Comparison of ENCODE assay signal across 15 mouse cellular contexts in the genomic region with DNA sequence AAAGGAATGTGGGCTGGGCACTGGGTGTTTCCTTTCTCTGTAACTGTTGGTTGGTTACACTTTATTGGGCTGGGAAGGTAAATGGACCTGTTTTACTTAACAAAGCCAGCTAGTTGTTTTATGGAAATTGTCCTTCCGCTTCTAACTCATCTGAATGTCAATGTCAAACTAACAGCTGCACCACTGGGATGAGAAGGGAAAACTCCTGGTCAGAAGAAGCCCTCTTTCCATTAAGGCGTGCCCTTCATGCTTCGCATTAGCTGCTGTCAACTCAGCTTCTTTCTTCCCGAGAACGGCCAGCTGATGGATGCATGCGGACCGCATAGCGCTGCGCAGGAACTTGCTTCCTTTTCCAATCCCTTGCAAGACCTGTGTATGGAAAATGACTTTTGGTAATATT.
DNase-seq lines count a peak whose midpoint lies in the region; ATAC-seq lines count a peak whose summit lies in the region.
"Had no signal": no experiment of that assay in that cellular context is flagged by ENCODE, and none has a peak within 500 bp of the region (broad histone marks: within the 10 kb centered on the region; RNA-seq: fewer than 3 reads in every experiment).

No protein-coding gene starts in this region.

- no peaks in the 10 kb centered on the region for H3K9me3 ChIP-seq in heart, embryonic 14.5 days (ENCODE audit: control insufficient read depth, low read length)
- no peaks in the 10 kb centered on the region for H3K9me3 ChIP-seq in hindbrain, embryonic 14.5 days (ENCODE audit: control insufficient read depth, low read length)
- H3K9me3 ChIP-seq in midbrain, embryonic 16.5 days (replicated peaks; ENCODE audit: control insufficient read depth, low read length, poor library complexity, severe bottlenecking): no peaks in the 10 kb centered on the region
- H3K9me3 ChIP-seq: megakaryocyte, embryonic 14.5 days had no signal

- 53% methylated on average over 9 of the region's 9 CpGs for WGBS in heart, embryonic 14.5 days
- WGBS in hindbrain, embryonic 14.5 days: 13% methylated on average over 9 of the region's 9 CpGs
- 28% methylated on average over 9 of the region's 9 CpGs for WGBS in midbrain, embryonic 16.5 days

- no peak for DNase-seq in heart, postnatal 10 days
- DNase-seq in R1 (ENCODE audit: low read depth, low spot score): peak; percentile 99
- DNase-seq in hindbrain, embryonic 14.5 days (ENCODE audit: low spot score): peak; percentile 47
- DNase-seq in left cerebral cortex, postnatal 4 days: no peak
- DNase-seq in urinary bladder, postnatal 25 days (ENCODE audit: low spot score): no peak
- no peak for DNase-seq in layer of hippocampus, postnatal 14 days (ENCODE audit: low spot score in 2 of 2)
- DNase-seq: cerebellum, adult 9-11 months; heart, postnatal 14 days; layer of hippocampus, postnatal 36 days; thymus, postnatal 4 days had no signal

- no peaks in the 10 kb centered on the region for H3K27me3 ChIP-seq in heart, embryonic 14.5 days (ENCODE audit: control insufficient read depth, insufficient read depth, low read length)
- no peaks in the 10 kb centered on the region for H3K27me3 ChIP-seq in hindbrain, embryonic 14.5 days (ENCODE audit: control insufficient read depth, insufficient read depth, low read length)
- H3K27me3 ChIP-seq in midbrain, embryonic 16.5 days (ENCODE audit: control insufficient read depth, insufficient read depth, low read depth, low read length): no peaks in the 10 kb centered on the region
- H3K27me3 ChIP-seq: megakaryocyte, embryonic 14.5 days had no signal

- peaks cover 2 to 9% of the 10 kb centered on the region in 2 experiments; a peak in 3 of 4 replicates for H3K4me1 ChIP-seq in heart, embryonic 14.5 days (ENCODE audit: control insufficient read depth in 2 of 2, insufficient read depth in 2 of 2, low read length in 2 of 2)
- peaks cover 8% of the 10 kb centered on the region; the same call in 1 of the 2 replicates for H3K4me1 ChIP-seq in hindbrain, embryonic 14.5 days (replicated peaks; ENCODE audit: control insufficient read depth, insufficient read depth, low read length)
- no peaks in the 10 kb centered on the region; the same call in 1 of the 2 replicates for H3K4me1 ChIP-seq in midbrain, embryonic 16.5 days (ENCODE audit: control insufficient read depth, insufficient read depth, low read length)
- H3K4me1 ChIP-seq: megakaryocyte, embryonic 14.5 days had no signal

- ATAC-seq in heart, embryonic 14.5 days (ENCODE audit: insufficient number of reproducible peaks, insufficient read depth, low FRiP score, low read depth): no peak
- ATAC-seq in hindbrain, embryonic 14.5 days (ENCODE audit: low FRiP score): no peak
- 0 out of 2 replicates have a peak, but pooled peaks have one; percentile 39 for ATAC-seq in midbrain, embryonic 16.5 days

- no peaks in the 10 kb centered on the region for H3K36me3 ChIP-seq in heart, embryonic 14.5 days (ENCODE audit: control insufficient read depth, insufficient read depth, low read length)
- no peaks in the 10 kb centered on the region for H3K36me3 ChIP-seq in hindbrain, embryonic 14.5 days (replicated peaks; ENCODE audit: control insufficient read depth, insufficient read depth)
- H3K36me3 ChIP-seq in midbrain, embryonic 16.5 days (ENCODE audit: control insufficient read depth, insufficient read depth, low read length): no peaks in the 10 kb centered on the region

- H3K9ac ChIP-seq in heart, embryonic 14.5 days (ENCODE audit: low read length): no peak overlapping the region
- H3K9ac ChIP-seq in hindbrain, embryonic 14.5 days: no peak overlapping the region
- H3K9ac ChIP-seq in midbrain, embryonic 16.5 days (ENCODE audit: low read depth, low read length): no peak overlapping the region
- H3K9ac ChIP-seq: liver, embryonic 14.5 days had no signal

- 0 out of 2 replicates have a peak overlapping the region, but pooled peaks have one; percentile 11 for H3K4me2 ChIP-seq in heart, embryonic 14.5 days (ENCODE audit: low read length)
- H3K4me2 ChIP-seq in hindbrain, embryonic 14.5 days (replicated peaks): peak overlapping the region; percentile 37
- H3K4me2 ChIP-seq in midbrain, embryonic 16.5 days (ENCODE audit: low read length): peak overlapping the region; percentile 43

- no peak overlapping the region for H3K4me3 ChIP-seq in heart, embryonic 14.5 days (ENCODE audit: control insufficient read depth in 1 of 2, insufficient read depth in 1 of 2, low read depth in 1 of 2, low read length in 2 of 2)
- no peak overlapping the region; the same call in 1 of the 2 replicates for H3K4me3 ChIP-seq in hindbrain, embryonic 14.5 days (replicated peaks; ENCODE audit: low read length)
- H3K4me3 ChIP-seq in midbrain, embryonic 16.5 days (ENCODE audit: low read depth, low read length): 0 out of 2 replicates have a peak overlapping the region, but pooled peaks have one; percentile 19
- H3K4me3 ChIP-seq: megakaryocyte, embryonic 14.5 days had no signal

- intact Hi-C loops in heart, postnatal 10 days (cut with DNase I): loop anchor here (5.0 to 10.0 kb wide), 3 partner anchors 559 to 1341 kb away; no protein-coding TSS in a partner anchor
- intact Hi-C loops in left cerebral cortex, postnatal 4 days (cut with DNase I): loop anchor here (10.0 kb wide), 1 partner anchor 649 kb away; a partner anchor contains a TSS

- no peak overlapping the region for H3K27ac ChIP-seq in heart, embryonic 14.5 days (replicated peaks in 1 of 2; ENCODE audit: control insufficient read depth in 1 of 2, insufficient read depth in 1 of 2, low read depth in 2 of 2, low read length in 2 of 2)
- no peak overlapping the region for H3K27ac ChIP-seq in hindbrain, embryonic 14.5 days
- H3K27ac ChIP-seq in midbrain, embryonic 16.5 days (ENCODE audit: low read length): no peak overlapping the region
- H3K27ac ChIP-seq: kidney, postnatal 0 days; liver, embryonic 14.5 days had no signal

Comparison
In these comparisons a context has a peak if more than half of its experiments do, and no peak if none do; other contexts are left out.
1. DNase-seq: peak in R1 (single experiment) and hindbrain, embryonic 14.5 days (single experiment); none in heart, postnatal 10 days (0 of 2), left cerebral cortex, postnatal 4 days (single experiment), urinary bladder, postnatal 25 days (single experiment) and layer of hippocampus, postnatal 14 days (0 of 2).
2. Peak in every context shown above with its lines, with median percentiles within 50 percentile points of each other: H3K4me2 ChIP-seq.